In the genomic region with DNA sequence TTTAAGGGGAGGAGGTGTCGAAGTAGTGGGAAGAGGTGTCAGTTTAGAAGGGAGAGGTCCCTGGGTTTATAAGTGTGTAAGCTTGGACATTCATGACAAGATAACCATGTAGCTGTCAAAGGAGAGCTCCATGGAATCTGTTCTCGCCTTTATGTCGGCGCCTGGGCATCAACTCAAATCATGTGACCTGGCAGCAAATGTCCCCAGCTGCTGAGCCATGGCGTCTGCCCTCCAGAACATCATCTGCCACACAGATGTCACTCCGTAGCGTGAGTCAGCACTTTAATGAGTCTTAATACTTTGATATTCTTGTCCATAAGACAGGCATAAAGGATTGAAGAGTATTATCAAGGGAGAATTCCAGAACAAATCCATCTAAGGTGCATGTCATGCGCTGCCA, we compare ENCODE assay signal across 8 mouse cellular contexts. TPM values are rescaled to one million over a fixed set of nuclear protein-coding genes. Genes with fewer than 3 reads are reported as not detected.
DNase-seq lines count a peak whose midpoint lies in the region; ATAC-seq and TF ChIP-seq lines count a peak whose summit lies in the region.
"Had no signal": no experiment of that assay in that cellular context is flagged by ENCODE, and none has a peak within 500 bp of the region (broad histone marks: within the 10 kb centered on the region; RNA-seq: fewer than 3 reads in every experiment).

No protein-coding gene starts in this region.

- WGBS in forebrain, embryonic 14.5 days = 43% methylated on average over 8 of the region's 8 CpGs
- WGBS in heart, embryonic 15.5 days = 32% methylated on average over 8 of the region's 8 CpGs
- WGBS in neural tube, embryonic 13.5 days = 37% methylated on average over 8 of the region's 8 CpGs

- intact Hi-C loops in left cerebral cortex, adult 2 months (cut with DNase I) = loop anchor here (5.0 kb wide), 3 partner anchors 480 to 880 kb away; no protein-coding TSS in a partner anchor
- intact Hi-C loops in left cerebral cortex, postnatal 14 days (cut with DNase I) = no loop called here

- no peak for TF ChIP-seq CTCF in left cerebral cortex, adult 2 months (IDR thresholded peaks at IDR 0.05)

- no peak overlapping the region for H3K4me3 ChIP-seq in left cerebral cortex, adult 2 months
- H3K4me3 ChIP-seq in forebrain, embryonic 14.5 days (ENCODE audit: low read depth, low read length) = no peak overlapping the region
- H3K4me3 ChIP-seq in heart, embryonic 15.5 days = peak overlapping the region; percentile 42
- no peak overlapping the region for H3K4me3 ChIP-seq in neural tube, embryonic 13.5 days
- H3K4me3 ChIP-seq: erythroblast, embryonic 14.5 days had no signal

- peaks cover 27% of the 10 kb centered on the region; the same call in 1 of the 2 replicates for H3K27me3 ChIP-seq in forebrain, embryonic 14.5 days (replicated peaks; ENCODE audit: control insufficient read depth, insufficient read depth, low read length)
- peaks cover 34% of the 10 kb centered on the region for H3K27me3 ChIP-seq in heart, embryonic 15.5 days
- peaks cover 56% of the 10 kb centered on the region for H3K27me3 ChIP-seq in neural tube, embryonic 13.5 days

- no peaks in the 10 kb centered on the region for H3K36me3 ChIP-seq in forebrain, embryonic 14.5 days (ENCODE audit: control insufficient read depth, insufficient read depth, low read length)
- no peaks in the 10 kb centered on the region for H3K36me3 ChIP-seq in heart, embryonic 15.5 days
- no peaks in the 10 kb centered on the region for H3K36me3 ChIP-seq in neural tube, embryonic 13.5 days

- DNase-seq in left cerebral cortex, adult 2 months (ENCODE audit: extremely low spot score in 1 of 2, low spot score in 2 of 2) = no peak
- DNase-seq in left cerebral cortex, postnatal 14 days (ENCODE audit: low spot score in 2 of 2) = no peak
- DNase-seq in forebrain, embryonic 14.5 days (ENCODE audit: low spot score) = peak; percentile 50
- DNase-seq in urinary bladder, postnatal 14 days (ENCODE audit: low spot score) = no peak
- no peak for DNase-seq in left cerebral cortex, adult 9 months (ENCODE audit: low spot score in 2 of 2)

- no peak for ATAC-seq in forebrain, embryonic 14.5 days
- no peak for ATAC-seq in heart, embryonic 15.5 days (replicated peaks; ENCODE audit: insufficient number of reproducible peaks, insufficient read depth, low FRiP score, low read depth)
- no peak for ATAC-seq in neural tube, embryonic 13.5 days (ENCODE audit: low read depth)

- H3K4me1 ChIP-seq in forebrain, embryonic 14.5 days (ENCODE audit: control insufficient read depth, insufficient read depth, low read length) = peaks cover 10% of the 10 kb centered on the region; the same call in 1 of the 2 replicates
- H3K4me1 ChIP-seq in heart, embryonic 15.5 days (replicated peaks) = peaks cover 27% of the 10 kb centered on the region
- peaks cover 29% of the 10 kb centered on the region for H3K4me1 ChIP-seq in neural tube, embryonic 13.5 days (replicated peaks)

- H3K4me2 ChIP-seq in forebrain, embryonic 14.5 days (ENCODE audit: low read length) = peak overlapping the region; percentile 61
- H3K4me2 ChIP-seq in heart, embryonic 15.5 days = peak overlapping the region; percentile 68
- H3K4me2 ChIP-seq in neural tube, embryonic 13.5 days = peak overlapping the region; percentile 66

- no peaks in the 10 kb centered on the region for H3K9me3 ChIP-seq in forebrain, embryonic 14.5 days (replicated peaks; ENCODE audit: control insufficient read depth, low read length)
- H3K9me3 ChIP-seq in heart, embryonic 15.5 days (replicated peaks) = no peaks in the 10 kb centered on the region
- H3K9me3 ChIP-seq in neural tube, embryonic 13.5 days = no peaks in the 10 kb centered on the region

- no peak overlapping the region for H3K9ac ChIP-seq in forebrain, embryonic 14.5 days (ENCODE audit: low read length)
- H3K9ac ChIP-seq in heart, embryonic 15.5 days = no peak overlapping the region
- H3K9ac ChIP-seq in neural tube, embryonic 13.5 days = no peak overlapping the region

- peak overlapping the region; percentile 85 for H3K27ac ChIP-seq in left cerebral cortex, adult 2 months
- no peak overlapping the region for H3K27ac ChIP-seq in forebrain, embryonic 14.5 days (ENCODE audit: low read depth, low read length)
- no peak overlapping the region; the same call in 1 of the 2 replicates for H3K27ac ChIP-seq in heart, embryonic 15.5 days
- H3K27ac ChIP-seq in neural tube, embryonic 13.5 days (replicated peaks) = no peak overlapping the region

RNA-seq across cellular contexts. Expression of a gene that starts 50.8 kb away (rescaled TPM):
- total RNA-seq in left cerebral cortex, adult 2 months (2021) = 10 to 100 TPM; 83.2 to 93.0 TPM
- 10 to 100 TPM; 64.2 to 68.9 TPM for total RNA-seq in left cerebral cortex, postnatal 14 days (2021)
- 86.2 and 87.4 TPM in 2 replicates for polyA plus RNA-seq in forebrain, embryonic 14.5 days (2014; fragmentation: Nextera tagmentation; extraction: Ambion mirVana)
- 53.0 and 73.0 TPM in 2 replicates for polyA plus RNA-seq in heart, embryonic 15.5 days (2015; fragmentation: Nextera tagmentation; extraction: Ambion mirVana)
- polyA plus RNA-seq in neural tube, embryonic 13.5 days (2015; fragmentation: Nextera tagmentation; extraction: Ambion mirVana) = 78.5 and 87.1 TPM in 2 replicates

RNA-seq across cellular contexts. Expression of a gene that starts 51.7 kb away (rescaled TPM):
- total RNA-seq in left cerebral cortex, adult 2 months (2021) = 10 to 100 TPM; 46.5 to 48.2 TPM
- 10 to 100 TPM; 36.8 to 37.4 TPM for total RNA-seq in left cerebral cortex, postnatal 14 days (2021)
- polyA plus RNA-seq in forebrain, embryonic 14.5 days (2014; fragmentation: Nextera tagmentation; extraction: Ambion mirVana) = 8.8 and 9.0 TPM in 2 replicates
- polyA plus RNA-seq in heart, embryonic 15.5 days (2015; fragmentation: Nextera tagmentation; extraction: Ambion mirVana) = 3.1 and 4.0 TPM in 2 replicates
- 6.1 and 6.3 TPM in 2 replicates for polyA plus RNA-seq in neural tube, embryonic 13.5 days (2015; fragmentation: Nextera tagmentation; extraction: Ambion mirVana)
